Mouse (Mus musculus): Measurements from ENCODE around the gene Gabrg1.

Gabrg1 gene

GRCm38 (mm10) chr5:70842192-70843095 is at the start of gene Gabrg1:
Gene Gabrg1 (minus strand): TSS chr5:70842617.
- DNase-seq: peak; percentile 83

DNA sequence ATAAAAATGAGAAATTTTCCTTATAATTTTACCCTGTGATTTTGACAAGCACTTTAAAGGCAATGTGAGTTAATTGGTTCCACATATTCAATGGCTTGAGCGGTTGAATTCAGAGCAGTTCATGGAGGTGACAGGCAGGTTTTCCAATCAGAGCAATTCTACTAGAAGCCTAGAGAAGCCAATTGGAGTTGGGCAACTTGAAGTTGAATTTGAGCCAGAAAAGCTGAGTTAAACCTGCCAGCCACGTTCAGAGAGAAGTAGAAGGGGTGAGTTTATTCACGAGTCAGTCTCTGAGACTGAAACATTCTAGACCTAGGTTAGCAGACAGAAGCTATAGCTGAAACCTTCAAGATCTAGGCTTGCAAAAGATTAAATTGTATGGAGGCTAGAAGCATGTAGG is 41.6 kb upstream of the Gabrg1 start:
- no peak for DNase-seq

DNA sequence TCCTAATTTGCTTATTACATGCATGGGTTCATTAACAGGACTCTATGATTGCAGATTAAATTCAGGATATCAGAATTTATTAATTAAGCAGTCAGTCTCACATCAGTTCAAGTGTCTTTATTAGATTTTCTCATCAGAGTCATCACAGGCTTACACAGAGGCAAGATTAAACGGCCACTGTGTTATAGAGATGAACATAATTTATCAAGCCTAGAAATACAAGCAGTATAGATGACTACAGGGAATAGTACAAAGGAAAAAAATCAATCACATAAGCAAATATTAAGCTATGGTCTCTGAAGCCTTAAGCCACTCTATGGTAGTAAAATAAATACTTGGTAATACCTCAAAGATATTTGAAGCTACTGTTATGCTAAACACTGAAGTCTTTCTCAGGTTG is 27.7 kb upstream of the Gabrg1 start:
- DNase-seq: no peak

GRCm38 (mm10) chr5:70843096-70843734 is 798 bp upstream of the Gabrg1 start:
- peak; percentile 71 for DNase-seq

DNA sequence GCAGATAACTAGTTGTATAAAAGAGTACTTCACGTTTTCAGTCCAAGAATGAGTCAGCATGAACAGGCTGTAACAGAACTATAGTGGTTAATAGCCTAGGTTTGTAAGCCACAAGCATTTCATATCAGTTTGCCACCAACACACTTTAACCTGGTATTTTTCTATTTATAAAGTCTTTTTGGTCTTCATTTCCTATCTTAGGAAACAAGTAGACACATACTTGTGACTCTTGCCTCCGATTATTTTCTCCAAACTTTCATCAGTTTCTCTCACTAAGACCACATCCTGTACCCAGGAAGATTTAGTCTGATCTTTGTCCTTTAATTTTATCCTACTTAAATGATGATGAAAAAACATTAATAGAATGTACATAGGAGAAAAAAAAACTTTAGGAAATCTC is 23.7 kb downstream of the Gabrg1 start:
- DNase-seq: no peak

- no peak for DNase-seq
These were observed 106.3 kb downstream of the Gabrg1 start for GRCm38 (mm10) chr5:70736156-70736555.

GRCm38 (mm10) chr5:70704361-70704760 is 138.1 kb downstream of the Gabrg1 start:
- no peak for DNase-seq
